Mouse (Mus musculus) kidney, adult 8-10 months (tissue): ENCODE measurements at regions not wholly inside any gene's neighbourhood (a gene's known extent, or its start where the extent isn't known, plus 50 kb on each side); places are given as distances from the start of the nearest gene placed in this dataset.

Experiments used
- DNase-seq, 2 experiments: peaks; one replicate each; pipeline ENCODE4 v3.0.0; 2022

- DNase-seq = no peak
Measured at GRCm38 (mm10) chr13:33721851-33722250, 60.6 kb downstream of the Serpinb6d start.

DNA sequence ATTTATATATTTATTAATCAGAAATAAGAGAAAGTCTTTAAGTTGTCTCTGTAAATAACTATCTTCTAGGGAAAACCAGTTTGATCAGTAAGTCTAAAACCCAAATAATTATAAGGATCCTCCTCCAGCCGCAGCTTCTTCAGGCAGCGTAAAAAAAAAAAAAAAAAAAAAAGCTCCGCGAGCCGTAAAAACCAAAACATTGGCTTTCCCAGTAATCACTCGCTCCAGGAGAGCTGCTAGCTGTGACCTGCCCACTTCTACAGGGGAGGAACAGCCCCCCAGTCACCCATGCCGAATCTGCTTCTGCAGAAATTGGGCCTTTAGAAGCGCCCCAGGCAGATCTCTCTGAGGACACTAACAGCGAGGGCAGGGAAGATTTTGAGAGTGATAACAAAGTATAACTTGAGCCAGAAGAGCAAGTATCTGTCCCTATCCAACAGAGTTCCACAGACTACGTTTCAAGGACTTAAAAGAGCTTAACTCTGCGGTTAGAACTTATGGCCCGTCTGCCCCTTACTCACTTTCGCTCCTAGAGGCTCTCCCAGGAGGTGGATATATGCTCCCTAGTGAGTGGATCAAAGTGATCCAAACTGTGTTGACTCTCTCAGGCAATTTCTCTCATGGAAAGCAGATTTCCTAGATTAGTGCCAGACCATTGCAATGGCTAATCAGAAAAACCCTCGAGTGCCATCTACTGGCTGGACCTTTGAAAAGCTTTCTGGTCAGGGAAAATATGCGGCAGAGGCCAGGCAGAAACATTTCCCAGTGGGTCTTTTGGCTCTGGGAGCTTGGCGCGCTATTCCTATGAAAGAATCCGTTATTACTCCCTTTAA, 80.7 kb downstream of the Serpinb6e start:
- DNase-seq = peak; percentile 38 to 78

DNA sequence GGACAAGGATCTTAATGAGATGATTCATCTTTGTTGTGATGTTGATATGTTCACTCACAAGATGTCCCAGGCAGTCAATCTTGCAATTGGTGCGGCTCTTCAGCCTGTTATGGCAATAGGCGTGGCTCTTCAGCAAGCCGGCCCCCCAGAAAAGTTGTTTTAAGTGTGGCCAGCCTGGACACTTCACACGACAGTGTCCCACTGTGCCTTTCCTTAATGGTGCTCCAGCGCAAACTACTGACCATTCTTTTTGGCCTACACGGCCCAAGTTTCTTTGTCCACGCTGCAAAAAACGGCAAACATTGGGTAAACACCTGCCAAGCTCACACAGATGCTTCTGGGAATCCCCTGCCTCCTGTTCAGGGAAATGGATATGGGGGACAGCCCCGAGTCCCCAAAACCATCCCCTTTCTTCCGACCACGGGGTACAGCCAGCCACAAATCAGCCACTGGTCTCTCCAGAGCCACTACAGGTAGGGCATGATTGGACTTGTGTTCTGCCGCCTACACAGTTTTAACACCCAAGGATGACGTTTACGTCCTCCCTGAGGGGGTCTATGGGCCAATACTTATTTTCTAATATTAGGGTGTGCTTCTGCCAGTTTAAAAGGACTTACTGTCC, 79.8 kb downstream of the Serpinb6e start:
- no peak for DNase-seq
